Mouse (Mus musculus): Measurements from ENCODE around the gene Dhx16.

Dhx16 gene

DNA sequence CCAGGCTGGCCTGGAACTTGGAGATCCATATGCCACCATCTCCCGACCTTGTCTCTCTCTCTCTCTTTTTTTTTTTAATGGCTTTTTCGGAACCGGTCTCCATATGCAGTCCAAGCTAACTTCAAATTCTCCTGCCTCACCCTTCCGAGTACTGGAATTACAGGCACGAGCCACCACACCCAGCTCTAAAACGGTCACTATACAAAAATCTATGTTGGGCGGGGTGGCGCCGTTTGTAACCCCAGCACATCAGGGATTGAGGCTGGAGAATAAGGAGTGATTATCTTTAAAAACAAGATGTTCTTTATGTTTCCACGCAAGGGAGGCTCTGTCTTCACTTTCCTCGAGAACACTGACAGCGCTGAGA is 18.8 kb upstream of the Dhx16 start:
- DNase-seq = no peak

DNA sequence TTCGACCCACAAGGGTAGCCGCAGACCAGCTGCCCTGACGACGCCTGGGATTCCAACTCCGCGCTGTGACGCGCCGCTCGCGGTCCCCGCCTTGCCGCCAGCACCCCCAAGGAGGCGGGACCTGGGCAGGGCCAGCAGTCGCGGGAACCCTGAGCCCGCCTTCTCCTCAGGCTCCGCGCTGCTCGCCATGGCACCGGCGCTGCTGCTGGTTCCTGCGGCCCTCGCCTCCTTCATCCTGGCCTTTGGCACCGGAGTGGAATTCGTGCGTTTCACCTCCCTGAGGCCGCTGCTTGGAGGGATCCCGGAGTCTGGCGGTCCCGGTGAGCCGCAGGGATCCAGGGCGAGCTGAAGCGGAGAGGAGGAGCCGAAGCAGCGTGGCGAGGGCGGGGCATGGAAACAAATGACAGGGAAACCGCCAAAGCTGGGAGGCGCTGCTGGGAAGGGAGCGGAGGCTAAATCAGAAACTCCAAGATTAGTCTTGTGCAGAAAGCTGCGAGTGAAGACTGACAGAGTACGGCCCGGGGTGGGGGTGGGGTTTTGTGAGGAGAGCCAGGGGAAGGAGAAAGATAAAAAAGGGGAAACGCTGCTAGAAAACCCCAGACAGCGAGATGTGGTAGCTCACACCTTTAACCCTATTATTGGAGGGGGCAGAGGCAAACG is 18.3 kb upstream of the Dhx16 start, which contains the start of gene Nrm:
Gene Nrm, plus strand, starts transcription at position 121 of the 660 bp plus-strand sequence.
- DNase-seq = peak; percentile 91

- no peak for DNase-seq
These were observed 14.7 kb upstream of the Dhx16 start for GRCm38 (mm10) chr17:35864832-35865353.

DNA sequence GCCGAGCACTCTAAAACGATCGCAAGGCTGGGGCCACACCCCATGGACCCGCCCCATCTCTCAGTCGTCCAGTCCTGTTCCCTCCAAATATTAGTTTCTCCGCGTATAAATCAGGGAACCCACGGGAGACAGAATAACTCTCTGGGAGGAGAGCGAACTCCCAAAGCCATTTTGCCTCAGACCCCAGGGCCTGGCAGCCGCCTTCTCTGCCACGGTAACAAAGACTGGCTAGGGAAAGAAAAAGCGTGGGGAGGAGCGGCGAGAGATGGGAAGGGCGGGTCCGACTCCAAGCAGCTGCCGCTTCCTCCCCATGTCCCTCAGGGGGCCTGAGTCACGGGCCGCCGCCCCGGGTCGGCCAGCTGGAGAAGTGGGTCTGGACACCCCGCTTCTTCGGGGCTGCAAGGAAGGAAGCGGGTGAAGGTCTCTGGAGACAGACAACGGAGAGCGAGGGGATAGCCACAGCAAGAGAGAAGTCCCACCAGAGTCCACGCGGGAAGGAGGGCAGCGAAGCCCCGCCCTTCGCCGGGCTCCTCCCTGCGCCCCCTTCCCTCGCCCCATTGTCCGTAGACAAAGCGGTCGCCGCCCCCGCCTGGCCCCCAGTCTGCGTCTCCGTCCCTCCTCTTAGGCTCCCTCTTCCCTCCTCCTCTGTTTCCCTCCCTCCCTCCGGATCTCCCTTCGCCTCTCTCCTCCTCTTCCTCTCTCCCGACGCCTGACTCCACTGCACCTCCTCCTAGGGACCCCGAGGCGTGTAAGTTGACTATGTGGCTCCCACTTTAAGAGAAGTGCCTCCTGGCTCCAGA is 13.9 kb upstream of the Dhx16 start, which contains the start of gene Ppp1r18:
Gene Ppp1r18, plus strand, starts transcription at position 113 of the 800 bp plus-strand sequence.
- DNase-seq = peak; percentile 54

DNA sequence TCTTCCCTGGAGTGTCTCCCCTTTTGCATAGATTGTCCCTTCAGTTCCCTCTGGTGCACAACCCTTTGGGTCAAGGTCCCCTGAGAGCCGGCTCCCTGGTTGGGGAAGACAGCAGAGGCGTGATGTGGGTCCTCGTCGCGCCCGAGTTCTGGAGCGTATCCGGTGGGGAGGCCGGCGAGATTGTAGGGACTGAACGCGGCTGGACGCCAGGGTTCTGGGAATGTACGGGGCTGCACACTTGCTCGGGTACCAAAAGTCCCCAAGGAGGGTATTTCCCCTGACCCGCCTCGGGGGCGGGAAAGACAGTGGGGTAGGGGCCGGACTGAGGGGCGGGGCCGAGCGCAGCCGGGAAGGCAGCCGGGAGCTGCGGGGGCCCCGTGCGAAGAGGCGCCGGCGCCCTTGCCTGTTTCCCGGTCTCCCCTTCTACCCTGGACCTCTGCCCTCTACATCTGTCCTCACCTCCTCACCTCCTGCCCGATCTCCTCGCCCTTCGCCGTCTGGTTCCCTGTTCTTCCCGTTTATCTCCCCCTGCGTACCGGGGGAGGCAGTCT is 13.3 kb upstream of the Dhx16 start:
- DNase-seq = peak; percentile 49

DNA sequence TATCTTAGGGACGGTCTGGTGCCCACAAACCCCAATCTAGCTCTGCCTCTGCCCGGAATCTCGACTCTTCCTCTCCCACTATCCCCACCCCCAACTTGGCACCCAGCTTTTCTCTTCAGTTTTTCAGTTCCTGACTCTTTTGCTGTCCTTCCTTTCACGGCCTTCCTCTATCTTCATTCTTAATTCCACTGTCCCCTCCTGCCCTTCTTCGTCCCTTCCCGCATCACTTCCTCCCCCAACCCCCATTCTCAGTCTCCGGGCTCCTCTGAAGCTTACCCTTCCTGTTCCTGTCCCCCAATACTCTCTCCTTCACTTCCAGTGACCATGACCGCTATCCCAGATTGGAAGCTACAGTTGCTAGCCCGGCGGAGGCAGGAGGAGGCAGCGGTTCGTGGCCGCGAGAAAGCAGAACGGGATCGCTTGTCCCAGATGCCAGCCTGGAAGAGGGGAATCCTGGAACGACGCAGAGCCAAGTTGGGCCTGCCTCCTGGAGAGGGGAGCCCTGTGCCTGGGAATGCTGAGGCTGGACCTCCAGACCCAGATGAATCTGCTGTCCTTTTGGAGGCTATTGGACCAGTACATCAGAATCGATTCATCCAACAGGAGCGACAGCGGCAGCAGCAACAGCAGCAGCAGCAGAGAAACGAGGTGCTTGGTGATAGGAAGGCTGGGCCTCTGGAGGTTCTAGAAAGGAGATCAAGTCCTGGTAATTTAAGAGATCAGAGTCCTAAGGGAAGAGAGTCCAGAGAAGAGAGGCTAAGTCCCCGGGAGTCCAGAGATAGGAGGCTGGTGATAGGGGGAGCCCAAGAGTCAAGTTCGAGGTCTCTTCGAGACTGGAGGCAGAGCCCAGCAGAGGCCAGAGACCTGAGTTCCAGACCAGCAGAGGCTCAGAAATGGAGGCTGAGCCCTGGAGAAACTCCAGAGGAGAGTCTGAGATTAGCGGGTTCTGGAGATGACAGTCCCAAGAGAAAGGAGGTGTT is 12.4 kb upstream of the Dhx16 start:
- DNase-seq = no peak

GRCm38 (mm10) chr17:35868165-35868820 is 11.3 kb upstream of the Dhx16 start:
- no peak for DNase-seq

DNA sequence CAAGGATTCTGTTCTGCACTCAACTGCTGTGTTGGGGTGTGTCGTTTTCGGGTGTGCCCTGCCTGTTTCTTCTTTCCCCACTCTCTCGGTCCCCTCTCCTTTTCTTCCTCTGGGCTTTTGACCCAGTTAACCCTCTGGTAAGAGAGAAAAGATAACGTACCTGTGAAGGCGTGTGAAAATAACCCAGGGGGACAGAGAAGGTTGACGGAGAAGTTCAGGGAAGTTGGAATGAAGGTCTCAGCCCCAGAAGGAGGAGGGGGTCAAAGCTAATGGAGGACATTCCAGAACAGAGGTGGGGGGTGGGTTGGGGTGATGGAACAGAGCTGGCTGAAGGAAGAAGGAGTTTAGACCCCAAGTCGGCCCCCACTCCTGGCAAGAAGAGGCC is 10.7 kb upstream of the Dhx16 start:
- no peak for DNase-seq

DNA sequence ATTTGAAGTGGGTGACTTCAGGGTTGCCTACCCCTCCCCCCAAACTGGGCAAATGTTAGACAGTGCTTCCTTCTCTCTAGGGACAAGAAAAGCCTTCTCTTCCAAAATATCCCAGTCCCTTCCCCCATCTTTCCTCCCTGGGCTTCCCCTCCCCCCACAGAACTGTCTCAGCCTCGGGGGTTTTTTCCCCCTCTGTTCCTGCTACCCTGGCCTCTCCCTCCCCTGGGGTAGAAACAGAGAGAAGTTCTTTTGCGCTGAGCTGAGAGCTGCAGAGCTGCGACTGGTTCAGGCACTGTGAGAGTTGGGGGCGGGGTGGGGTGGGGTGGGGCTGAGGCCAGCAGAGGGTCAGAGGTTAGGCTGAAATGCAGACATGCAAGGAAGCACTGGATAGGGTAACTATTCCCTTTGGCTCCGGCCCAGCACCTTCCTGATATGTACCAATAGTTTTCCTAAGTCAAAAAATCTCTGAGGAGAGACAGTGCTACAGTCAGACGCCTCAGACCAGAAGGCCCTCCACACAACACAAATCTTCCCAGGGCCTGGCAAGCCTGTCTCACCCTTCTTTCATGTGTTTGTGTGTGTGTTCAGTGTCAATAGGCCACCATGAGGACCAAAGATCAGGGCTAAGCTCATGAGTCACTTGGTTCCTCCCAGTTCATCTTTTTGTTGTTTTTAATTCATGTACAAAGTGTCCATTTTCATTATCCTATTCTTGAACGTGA is 10.1 kb upstream of the Dhx16 start:
- no peak for DNase-seq

- no peak for DNase-seq
These were observed 9.3 kb upstream of the Dhx16 start for GRCm38 (mm10) chr17:35870151-35870883.

DNA sequence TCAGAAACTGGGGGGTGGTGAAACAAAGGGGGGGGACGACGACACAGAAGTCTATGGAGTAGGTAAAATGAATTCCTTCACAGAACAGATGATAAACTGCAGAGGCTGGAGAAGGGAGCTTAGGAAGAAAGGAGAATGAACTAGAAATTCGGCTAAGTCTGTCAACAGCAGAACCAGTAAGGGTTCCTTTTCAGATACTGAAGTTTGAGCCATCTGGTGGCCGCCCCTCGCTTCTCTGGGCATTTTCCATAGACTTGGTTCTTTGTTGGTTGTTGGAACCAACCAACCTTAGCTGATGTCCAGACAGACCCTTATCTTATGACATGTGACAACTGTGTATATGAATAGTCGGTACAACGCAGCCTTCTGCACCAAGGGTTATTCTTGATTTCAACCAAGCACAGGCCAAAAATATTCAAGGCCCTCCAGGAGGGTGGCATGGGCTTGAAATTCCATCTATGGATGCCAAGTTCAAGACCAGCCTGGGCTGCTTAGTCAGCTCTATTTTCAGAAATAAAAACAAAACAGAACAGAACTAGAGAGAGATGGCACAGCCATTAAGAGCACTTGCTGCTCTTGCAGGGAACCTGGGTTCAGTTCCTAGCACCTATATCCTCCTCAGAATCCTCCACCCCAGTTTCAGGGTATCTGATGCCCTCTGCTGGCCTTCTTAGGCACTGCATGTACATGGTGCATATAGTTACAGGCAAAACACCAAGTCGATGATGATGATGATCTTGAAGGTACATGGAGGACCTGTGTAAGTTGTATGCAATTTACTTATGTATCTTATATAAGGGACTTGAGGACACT is 8.5 kb upstream of the Dhx16 start:
- no peak for DNase-seq

GRCm38 (mm10) chr17:35873774-35874519 is 5.7 kb upstream of the Dhx16 start:
- peak; percentile 87 for DNase-seq

DNA sequence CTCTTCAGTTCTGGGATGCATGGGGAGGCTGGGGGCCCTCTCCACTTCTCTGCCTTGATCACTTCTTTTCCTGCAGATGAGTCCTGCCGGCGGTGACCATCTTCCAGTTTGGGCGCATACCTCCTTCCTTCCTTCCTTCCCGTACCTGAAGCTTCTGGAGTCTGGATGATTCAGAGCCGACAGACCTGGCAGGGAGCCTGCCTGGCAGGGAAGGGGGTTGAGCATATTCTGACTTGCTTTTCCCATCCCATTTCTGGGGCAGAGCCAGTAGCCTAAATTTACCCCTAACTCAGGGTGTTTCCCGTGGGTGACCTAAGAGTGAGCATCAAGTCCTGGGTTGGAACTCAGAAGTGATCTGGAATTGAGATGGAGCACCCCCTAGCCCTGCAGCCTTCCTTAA is 4.9 kb upstream of the Dhx16 start:
- DNase-seq = peak; percentile 58

- DNase-seq = peak; percentile 20
These were observed 3.3 kb downstream of the Dhx16 start for GRCm38 (mm10) chr17:35882924-35883323.

- DNase-seq = peak; percentile 17
These were observed 4.2 kb downstream of the Dhx16 start for GRCm38 (mm10) chr17:35883777-35884176.

GRCm38 (mm10) chr17:35887725-35888124 is 8.1 kb downstream of the Dhx16 start:
- DNase-seq = no peak

DNA sequence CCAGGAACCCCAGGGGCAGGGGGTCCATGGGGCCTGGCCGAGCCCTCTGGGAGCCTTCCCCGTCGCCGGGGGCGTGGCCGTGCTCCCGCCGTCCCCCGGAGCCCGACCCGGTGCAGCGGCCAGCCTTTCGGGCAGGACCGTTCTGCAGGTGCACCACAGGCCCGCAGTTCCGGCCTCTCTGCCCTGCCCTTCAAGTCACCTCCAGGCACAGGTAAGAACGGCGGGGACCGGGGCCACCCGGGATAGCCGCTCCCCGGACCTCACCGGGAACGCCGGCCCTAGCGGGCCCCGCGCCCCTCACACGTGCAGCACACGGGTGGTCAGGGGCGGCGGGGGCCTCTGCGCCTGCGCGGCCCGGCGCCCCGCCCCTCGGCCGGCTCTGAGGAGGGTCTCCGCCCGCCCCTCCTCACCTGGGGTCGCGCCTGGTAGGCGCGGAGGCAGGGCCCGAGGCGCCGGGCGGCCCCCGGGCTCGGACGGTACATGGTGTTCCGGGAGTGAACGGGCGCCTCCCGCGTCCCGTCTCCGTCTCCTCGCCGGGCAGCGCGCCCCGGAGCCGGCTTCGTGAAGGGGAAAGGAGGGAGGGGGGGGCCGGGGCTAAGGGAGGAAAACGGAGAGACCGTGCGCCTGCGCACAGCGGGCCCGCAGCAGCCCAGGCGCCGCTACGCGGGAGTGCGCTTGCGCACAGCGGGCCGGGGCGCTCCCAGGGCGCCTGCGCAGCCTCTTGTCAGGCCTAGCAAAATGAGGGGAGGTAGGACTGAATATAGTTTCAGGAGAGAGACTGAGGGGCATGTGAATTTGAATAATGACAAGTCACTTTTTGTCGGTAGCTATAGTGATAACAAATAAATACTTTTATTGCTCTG is 17.4 kb downstream of the Dhx16 start, which contains the start of gene 2310061I04Rik:
Gene 2310061I04Rik, minus strand, starts transcription at position 651 of the 863 bp plus-strand sequence.
- DNase-seq = peak; percentile 95
